Mouse (Mus musculus) urinary bladder, postnatal 0 days (tissue): Measurements from ENCODE around the gene Ccnjl. TPM values are rescaled to one million over a fixed set of nuclear protein-coding genes. Genes with fewer than 3 reads are reported as not detected.

ENCODE experiments used
- polyA plus RNA-seq: library from polyadenylated mRNA; unstranded; fragments of >200 nt; fragmentation: Nextera tagmentation; extraction: Ambion mirVana; gene quantifications from 2 replicates; pipeline ENCODE4 v1.2.1, GENCODE M21; 2015

Ccnjl gene
- 10.1 and 12.0 TPM in 2 replicates for polyA plus RNA-seq

DNA sequence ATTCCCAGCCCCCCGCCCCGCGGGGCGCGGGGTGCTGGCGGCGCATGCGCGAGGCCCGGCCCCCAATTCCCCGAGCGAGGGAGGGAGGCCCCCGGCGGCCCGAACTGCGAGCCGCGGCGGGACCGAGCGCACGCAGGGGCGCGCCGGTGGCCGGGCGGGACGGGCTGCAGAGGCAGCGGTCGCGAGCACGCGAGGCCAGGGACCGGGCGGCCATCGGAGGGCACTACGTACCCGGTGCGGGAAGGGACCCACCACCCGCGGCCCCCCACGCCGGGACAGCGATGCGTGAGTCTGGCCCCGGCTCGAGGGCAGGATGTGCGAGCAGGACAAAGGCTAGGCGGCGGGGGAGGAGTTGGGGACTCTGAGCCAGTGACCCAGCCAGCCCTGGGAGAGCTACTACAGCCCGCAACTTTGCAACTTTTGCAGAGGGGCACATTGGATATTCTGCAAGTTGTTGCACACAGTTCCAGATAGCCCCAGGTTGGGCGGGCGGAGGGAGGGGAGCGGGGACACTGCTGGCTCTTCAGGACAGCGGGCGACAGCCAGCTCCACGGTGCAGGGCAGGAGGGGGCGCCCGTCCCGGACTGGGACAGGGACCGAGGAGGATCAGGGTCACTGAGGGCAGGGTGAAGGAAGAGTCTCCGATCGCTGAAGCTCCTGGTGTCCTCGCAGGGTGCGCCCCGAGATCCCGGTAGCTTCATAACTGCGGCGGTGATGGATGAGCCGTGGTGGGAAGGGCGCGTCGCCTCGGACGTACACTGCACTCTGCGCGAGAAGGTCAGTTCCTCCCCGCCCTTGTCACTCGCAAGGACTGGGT, at the start of gene Ccnjl:
TSS of gene Ccnjl (plus strand) at position 102 of the 817 bp plus-strand sequence.

GRCm38 (mm10) chr11:43586324-43587090, 57.9 kb downstream of the Ccnjl start, which contains the start of gene 4933415A04Rik:
TSS of gene 4933415A04Rik (plus strand) at chr11:43587040.

GRCm38 (mm10) chr11:43601440-43601839, 72.9 kb downstream of the Ccnjl start, which contains the start of gene Fabp6:
TSS of gene Fabp6 (minus strand) at chr11:43601540.

Other genes starting within 250 kb of the Ccnjl start
- 66.5 and 75.1 TPM in 2 replicates for gene Pttg1, start 102.5 kb upstream of the Ccnjl start, polyA plus RNA-seq
- gene Slu7, start 95.0 kb upstream of the Ccnjl start, polyA plus RNA-seq = 38.4 and 40.1 TPM in 2 replicates
- gene C1qtnf2, start 54.5 kb upstream of the Ccnjl start, polyA plus RNA-seq = 48.2 and 51.8 TPM in 2 replicates
- gene 4933415A04Rik, start 58.3 kb downstream of the Ccnjl start, polyA plus RNA-seq = 3.6 TPM in 2 replicates
- 1.5 and 1.9 TPM in 2 replicates for gene Fabp6, start 72.8 kb downstream of the Ccnjl start, polyA plus RNA-seq
- 11.4 and 12.4 TPM in 2 replicates for gene Pwwp2a, start 153.2 kb downstream of the Ccnjl start, polyA plus RNA-seq
- 52.9 and 54.9 TPM in 2 replicates for gene Ttc1, start 219.2 kb downstream of the Ccnjl start, polyA plus RNA-seq